Mouse (Mus musculus) right cerebral cortex, postnatal 36 days (tissue): ENCODE measurements around the gene Atp6v1f.

Experiments
- DNase-seq, 2 experiments: peaks; one replicate each; pipeline ENCODE4 v3.0.0; 2022; ENCODE audit warnings: low spot score in 2 of 2, mixed read lengths in 1 of 2

Gene Atp6v1f

DNA sequence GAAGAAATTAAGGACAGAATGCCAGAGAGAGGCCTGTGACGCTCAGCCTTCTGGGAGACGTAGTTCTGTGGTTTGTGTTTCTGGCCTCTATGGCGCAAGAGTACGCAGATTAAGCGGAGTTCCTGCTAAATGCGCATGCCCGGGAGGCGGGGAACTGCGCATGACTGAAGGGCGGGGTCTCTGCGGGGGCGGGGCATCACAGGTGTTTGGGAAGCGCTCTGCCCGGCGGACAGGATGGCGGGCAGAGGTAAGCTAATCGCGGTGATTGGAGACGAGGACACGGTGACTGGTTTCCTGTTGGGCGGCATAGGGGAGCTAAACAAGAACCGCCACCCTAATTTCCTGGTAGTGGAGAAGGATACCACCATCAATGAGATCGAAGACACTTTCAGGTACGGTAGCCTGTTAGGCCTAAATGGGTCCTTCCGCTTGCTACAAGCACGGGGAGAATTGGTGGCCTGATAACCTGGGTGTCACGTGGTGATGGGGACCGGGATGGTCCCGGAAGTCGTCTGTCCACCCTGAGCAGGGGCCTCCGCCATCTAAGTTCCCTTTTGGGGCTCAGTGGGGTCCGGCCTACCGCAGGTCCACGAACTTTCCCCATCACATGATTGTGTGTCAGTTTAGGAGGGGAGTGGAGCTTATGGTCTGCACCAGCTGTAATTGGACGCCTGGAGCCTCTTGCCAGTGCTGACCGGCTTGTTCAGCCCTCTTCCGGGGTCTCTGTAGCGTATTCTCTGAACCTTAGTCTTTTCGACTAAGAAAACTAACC, at the start of gene Atp6v1f:
Gene Atp6v1f (plus strand): TSS at position 136 of the 772 bp plus-strand sequence.
- DNase-seq = peak; percentile 89

- no peak for DNase-seq
These were observed 46.9 kb upstream of the Atp6v1f start for GRCm38 (mm10) chr6:29420596-29420995.

DNA sequence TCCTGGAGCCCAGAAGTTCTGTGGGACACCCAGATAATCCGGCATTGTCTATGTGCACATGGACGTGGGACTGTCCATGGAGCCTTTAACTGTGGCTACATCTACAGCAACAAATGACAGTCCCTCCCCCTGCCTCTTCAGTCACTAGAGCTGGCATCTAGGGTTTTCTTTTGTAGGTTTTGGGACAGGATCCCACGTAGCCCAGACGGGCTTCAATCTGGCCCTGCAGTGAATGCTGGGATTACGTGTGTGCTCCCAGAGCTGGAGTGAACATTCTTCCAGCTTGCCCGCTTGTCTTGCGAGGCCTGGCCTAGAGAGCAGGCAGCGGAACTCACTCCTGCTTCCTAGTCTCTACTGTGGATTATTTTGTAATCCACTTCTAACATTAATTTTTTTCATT, 42.4 kb upstream of the Atp6v1f start:
- no peak for DNase-seq

GRCm38 (mm10) chr6:29426331-29426730, 41.2 kb upstream of the Atp6v1f start:
- no peak for DNase-seq

- no peak for DNase-seq
These were observed 39.3 kb upstream of the Atp6v1f start for GRCm38 (mm10) chr6:29428171-29428570.

DNA sequence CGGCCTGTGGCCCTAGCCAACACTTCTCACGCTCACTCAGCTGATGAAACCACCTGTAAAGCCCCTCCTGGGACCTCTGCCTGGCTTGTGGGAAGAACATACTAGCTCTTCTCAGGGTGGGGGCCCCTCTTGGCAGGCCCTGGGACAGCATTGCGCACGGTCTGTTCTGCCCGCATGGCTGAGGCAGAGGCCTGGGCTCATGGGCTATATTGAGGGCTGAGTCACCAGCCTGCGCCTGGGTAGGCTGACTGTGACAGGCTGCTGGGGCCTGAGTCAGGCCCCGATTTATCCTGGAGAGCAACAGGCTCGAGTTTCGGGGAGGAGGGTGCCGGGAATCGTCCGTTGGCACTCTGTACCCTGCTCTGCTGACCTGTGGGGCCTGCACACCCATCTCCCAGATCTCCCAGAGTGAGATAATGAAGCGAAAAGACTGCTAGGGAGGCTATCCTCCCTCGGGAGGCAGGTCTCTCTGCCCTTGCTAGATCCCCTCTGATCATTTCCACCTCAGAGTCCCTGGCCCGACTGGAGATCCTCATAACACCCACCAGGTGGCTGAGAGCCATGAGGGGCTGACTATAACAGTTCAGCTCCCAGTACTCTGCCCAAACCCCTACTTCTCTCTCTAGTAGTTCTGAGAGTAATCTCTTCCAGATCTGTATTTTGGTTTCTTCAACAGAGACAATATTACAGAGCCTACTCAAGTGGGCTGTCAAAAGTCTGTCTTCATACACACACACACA, 36.7 kb upstream of the Atp6v1f start:
- no peak for DNase-seq

- no peak for DNase-seq
These were observed 36.0 kb upstream of the Atp6v1f start for GRCm38 (mm10) chr6:29431473-29431872.

- DNase-seq = no peak
These were observed 35.4 kb upstream of the Atp6v1f start for GRCm38 (mm10) chr6:29432156-29432555.

GRCm38 (mm10) chr6:29432676-29433037, 34.9 kb upstream of the Atp6v1f start:
- no peak for DNase-seq

DNA sequence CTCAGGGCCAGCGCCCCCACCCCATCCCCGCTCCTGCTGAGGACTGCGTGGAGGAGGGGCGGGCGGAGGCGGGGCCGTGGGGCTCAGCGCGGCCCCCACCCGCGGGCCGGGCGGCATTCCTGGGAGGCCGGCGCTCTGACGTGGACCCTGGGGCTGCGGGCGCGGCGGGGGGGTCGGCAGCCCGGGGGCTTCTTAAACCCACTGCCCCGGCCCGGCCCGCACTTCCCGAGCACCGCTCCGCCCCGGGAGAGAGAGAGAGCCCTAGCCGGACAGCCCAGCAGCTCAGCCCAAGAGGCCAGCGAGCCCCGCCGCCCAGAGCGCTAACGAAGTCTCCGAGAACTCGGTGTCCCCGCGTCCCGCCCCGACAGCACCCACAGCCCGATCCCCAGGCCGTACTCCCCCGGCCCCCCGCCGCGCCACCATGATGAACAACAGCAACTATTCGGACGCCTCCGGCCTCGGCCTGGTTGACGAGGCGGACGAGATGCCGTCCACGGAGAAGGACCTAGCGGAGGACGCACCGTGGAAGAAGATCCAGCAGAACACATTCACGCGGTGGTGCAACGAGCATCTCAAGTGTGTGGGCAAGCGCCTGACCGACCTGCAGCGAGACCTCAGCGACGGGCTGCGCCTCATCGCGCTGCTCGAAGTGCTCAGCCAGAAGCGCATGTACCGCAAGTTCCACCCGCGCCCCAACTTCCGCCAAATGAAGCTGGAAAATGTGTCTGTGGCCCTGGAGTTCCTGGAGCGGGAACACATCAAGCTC, 34.3 kb upstream of the Atp6v1f start, which contains the start of gene Flnc:
Gene Flnc (plus strand): TSS at position 219 of the 766 bp plus-strand sequence.
- no peak for DNase-seq

DNA sequence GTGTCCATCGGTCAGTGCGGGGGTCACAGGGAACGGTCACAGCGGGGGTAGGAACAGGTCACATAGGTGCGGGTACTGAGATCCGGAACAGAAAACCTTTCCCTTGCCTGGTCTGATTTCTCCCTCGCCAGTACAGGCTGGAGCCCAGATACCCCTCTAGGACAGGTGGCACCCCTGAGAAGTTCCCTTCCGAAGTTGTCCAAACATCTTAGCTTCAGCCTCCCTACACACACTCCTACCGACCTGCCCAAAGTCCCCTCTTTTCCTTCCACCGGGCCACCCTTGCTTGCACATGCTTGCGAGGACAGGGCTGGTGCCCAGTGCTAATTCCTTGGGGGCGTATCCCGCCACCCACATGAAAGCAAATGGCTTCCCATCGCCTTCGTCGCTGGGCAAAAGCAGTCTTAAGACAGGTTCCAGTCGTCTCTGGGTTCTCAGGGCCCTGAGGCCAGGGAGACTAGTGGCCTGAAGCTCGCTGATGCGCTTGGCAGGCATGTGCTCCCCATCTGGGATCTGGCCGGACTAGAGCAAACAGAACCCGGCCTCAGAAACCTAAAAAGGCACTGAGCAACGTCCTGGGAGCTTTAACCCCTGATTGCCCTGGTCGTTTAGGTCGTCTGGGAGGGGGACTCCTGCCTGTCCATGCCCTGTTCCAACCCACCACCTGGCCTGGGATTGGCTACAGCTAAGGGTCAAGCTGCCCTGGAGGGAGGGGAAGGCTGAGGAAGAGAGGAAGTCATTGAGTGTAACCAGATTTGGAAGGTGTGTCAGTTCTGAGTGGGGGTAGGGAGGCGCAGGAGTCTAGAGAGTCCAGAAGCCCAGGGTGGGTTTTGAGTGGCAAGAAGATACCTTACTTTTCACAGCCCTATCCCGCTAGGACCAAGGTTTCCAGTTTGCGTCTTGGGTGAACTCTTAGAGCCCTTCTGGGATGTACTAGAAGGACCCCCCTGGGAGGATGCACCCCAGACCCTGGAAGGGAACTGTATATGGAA, 33.4 kb upstream of the Atp6v1f start:
- no peak for DNase-seq

DNA sequence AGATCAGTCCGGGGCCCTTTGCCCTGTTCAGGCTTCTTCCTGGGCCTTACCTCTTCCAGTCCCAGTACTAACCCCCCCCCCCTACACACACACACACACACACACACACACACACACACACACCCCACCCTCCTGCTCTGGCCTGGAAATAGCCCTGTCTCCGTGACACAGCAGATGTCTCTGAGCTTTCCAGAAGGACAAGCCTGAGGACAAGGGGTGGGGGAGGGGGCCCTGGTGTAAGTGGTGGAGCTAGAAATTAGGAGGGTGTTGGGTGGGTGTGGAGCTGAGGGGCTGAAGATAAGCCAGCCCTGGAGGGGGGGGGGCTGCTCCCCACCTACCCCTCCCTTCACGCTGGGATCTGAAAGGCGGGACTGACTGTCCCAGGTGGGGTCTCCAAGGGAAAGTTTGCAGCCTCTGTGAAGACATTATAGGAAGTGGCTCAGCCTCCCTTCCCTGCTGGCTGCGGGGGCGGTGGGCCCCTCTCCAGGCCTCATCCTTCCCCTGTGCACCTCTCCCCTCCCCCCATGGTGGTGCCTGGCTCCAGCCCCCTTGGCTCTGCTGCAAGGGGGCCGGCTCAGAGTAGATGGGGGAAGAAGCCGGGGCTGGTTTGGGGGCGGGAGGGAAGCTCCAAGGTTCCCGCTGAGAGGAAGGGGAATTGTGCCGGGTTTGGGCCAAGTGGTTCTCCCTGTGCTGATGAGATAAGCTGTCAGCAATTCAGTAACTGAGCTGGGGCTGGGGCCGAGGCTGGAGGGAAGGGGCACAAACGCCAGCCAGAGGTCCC, 32.4 kb upstream of the Atp6v1f start:
- no peak for DNase-seq

GRCm38 (mm10) chr6:29435940-29436451, 31.5 kb upstream of the Atp6v1f start:
- DNase-seq = no peak

DNA sequence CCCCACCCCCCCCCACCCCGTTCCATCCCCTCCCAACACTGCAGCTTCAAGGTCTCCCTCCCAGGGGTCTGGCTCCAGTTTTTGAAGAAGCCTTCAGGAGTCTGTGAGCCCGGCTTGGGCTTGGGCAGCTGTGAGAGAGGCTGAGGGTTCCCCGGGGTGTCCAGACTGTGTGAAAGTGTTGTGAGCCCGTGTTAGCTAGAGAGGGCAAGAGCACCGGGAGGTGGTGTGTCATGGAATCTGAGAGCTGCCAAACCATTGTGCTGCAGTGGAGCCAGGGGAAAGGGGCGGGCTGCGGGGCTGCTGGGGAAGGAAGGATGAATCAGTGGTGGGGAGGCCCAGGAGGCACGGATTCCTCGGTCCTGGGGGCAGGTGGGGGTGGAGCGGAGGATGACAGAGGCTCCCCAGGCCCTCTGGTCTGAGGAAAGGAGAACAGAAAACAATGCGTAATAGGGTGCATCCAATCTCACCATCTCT, 31.0 kb upstream of the Atp6v1f start:
- no peak for DNase-seq

- no peak for DNase-seq
These were observed 28.3 kb upstream of the Atp6v1f start for GRCm38 (mm10) chr6:29439251-29439650.

DNA sequence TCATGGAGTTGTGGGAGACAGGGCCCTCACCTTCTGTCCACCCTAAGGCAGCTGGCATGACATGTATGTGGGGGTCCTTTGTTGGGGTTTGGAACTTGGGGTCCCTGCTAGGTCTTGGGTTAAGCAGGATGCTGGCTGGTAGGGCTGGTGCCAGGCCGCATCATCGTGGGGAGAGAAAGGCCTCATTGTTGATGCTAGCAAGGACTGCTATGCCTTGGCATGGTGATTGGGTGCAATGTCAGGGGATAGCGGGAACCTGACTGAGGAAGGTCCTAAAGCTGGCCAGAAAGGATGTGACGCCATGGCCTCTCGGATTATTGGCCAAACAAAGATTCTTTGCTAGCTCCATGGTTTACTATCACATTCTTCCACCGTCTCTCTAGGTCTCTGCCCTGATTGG, 27.7 kb upstream of the Atp6v1f start:
- no peak for DNase-seq

DNA sequence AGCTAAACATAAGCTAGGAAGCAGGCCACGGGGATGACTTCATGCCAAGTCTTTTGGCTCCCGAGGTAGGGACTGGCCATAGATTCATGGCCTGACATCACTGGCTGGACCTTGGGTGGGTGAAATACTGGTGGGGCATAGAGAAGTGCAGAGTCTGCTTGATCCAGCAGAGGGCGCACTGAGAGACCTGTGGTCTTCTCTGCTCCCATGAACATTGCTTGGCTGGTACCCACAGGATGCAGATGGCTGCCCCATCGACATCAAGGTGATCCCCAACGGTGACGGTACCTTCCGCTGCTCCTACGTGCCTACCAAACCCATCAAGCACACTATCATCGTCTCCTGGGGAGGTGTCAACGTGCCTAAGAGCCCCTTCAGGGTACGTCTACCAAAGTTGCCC, 22.7 kb upstream of the Atp6v1f start:
- no peak for DNase-seq

- no peak for DNase-seq
These were observed 22.2 kb upstream of the Atp6v1f start for GRCm38 (mm10) chr6:29445354-29445753.

GRCm38 (mm10) chr6:29449858-29450257, 17.7 kb upstream of the Atp6v1f start:
- DNase-seq = no peak

- no peak for DNase-seq
These were observed 16.9 kb upstream of the Atp6v1f start for GRCm38 (mm10) chr6:29450667-29451066.
